Mouse (Mus musculus): ENCODE data around the gene Gnb2.

DNA sequence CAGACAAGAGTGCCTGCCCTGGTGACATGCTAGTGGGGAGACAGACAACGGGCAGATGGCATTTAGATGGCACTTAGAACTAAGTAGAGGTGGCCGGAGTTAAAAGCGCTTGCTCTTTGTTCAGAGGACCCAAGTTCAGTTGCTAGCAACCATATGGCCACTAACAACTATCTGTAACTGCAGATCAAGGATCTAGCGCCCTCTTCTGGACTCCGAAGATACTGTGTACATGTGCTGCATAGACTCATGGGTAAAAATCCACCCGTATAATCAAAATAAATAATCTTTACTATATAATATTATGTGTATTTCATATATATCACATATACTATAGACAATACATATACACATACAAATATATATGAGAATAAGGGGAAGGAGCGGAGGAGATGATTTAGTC, 45.7 kb downstream of the Gnb2 start:
- TF ChIP-seq CTCF (IDR thresholded peaks at IDR 0.05; ENCODE audit: low read depth), result peak; percentile 44
- no peak for TF ChIP-seq EP300 (IDR thresholded peaks at IDR 0.05; ENCODE audit: low read depth)

Measured in liver, postnatal 0 days (tissue).